Mouse (Mus musculus): ENCODE measurements around the gene Actl6b.

- no peak for TF ChIP-seq EP300 (IDR thresholded peaks at IDR 0.05; ENCODE audit: low read depth)
- TF ChIP-seq CTCF (IDR thresholded peaks at IDR 0.05; ENCODE audit: low read depth), result no peak
Observed at GRCm38 (mm10) chr5:137596601-137597261, 43.4 kb downstream of the Actl6b start.

Data from liver, embryonic 14.5 days (tissue).